Mouse (Mus musculus) embryonic facial prominence, embryonic 13.5 days (tissue): ENCODE results near the gene Aph1a. TPM values are rescaled to one million over a fixed set of nuclear protein-coding genes. Genes with fewer than 3 reads are reported as not detected.

ENCODE experiments used
- ATAC-seq: fragments of 200-750 bp; cut with Nextera tagmentation; 2 replicates; pipeline ENCODE4 v1.8.0; 2017; ENCODE audit warnings: low read depth; ENCODE audit not compliant: insufficient number of reproducible peaks, insufficient read depth, low FRiP score, low TSS enrichment
- H3K27ac ChIP-seq: fragments of 300-500 bp; sonication (generic); 2 replicates; pipeline ENCODE4 v1.5.1; 2015; ENCODE audit warnings: moderate library complexity, mild to moderate bottlenecking, inconsistent platforms
- H3K27me3 ChIP-seq: fragments of 300-500 bp; sonication (generic); 2 replicates; pipeline ENCODE4 v1.6.1; 2015; ENCODE audit warnings: mild to moderate bottlenecking, inconsistent platforms
- H3K36me3 ChIP-seq: fragments of 300-500 bp; sonication (generic); 2 replicates; pipeline ENCODE4 v1.6.1; 2015; ENCODE audit warnings: mild to moderate bottlenecking, inconsistent platforms
- H3K4me1 ChIP-seq: fragments of 300-500 bp; sonication (generic); 2 replicates; pipeline ENCODE4 v1.6.1; 2015; ENCODE audit warnings: inconsistent platforms
- H3K4me2 ChIP-seq: fragments of 300-500 bp; sonication (generic); 2 replicates; pipeline ENCODE4 v1.6.1; 2015; ENCODE audit warnings: moderate library complexity, mild to moderate bottlenecking, inconsistent platforms
- H3K4me3 ChIP-seq: fragments of 300-500 bp; sonication (generic); 2 replicates; pipeline ENCODE4 v1.5.1; 2015; ENCODE audit warnings: mild to moderate bottlenecking, inconsistent platforms
- H3K9ac ChIP-seq: fragments of 300-500 bp; sonication (generic); 2 replicates; pipeline ENCODE4 v1.6.1; 2015; ENCODE audit warnings: mild to moderate bottlenecking, inconsistent platforms
- H3K9me3 ChIP-seq: fragments of 300-500 bp; sonication (generic); 2 replicates; pipeline ENCODE4 v1.6.1; 2016; ENCODE audit warnings: inconsistent platforms
- WGBS: fragments of 180-500 bp; shearing (Covaris S2); methylation state at CpG from one replicate; pipeline ENCODE4 v1.1.7; 2015; ENCODE audit warnings: mixed read lengths; 5-methylcytosine and 5-hydroxymethylcytosine counted together
- polyA plus RNA-seq: library from polyadenylated mRNA; unstranded; fragments of >200 nt; fragmentation: Nextera tagmentation; extraction: Ambion mirVana; gene quantifications from 2 replicates; pipeline ENCODE4 v1.2.1, GENCODE M21; 2015

Gene Aph1a
- polyA plus RNA-seq, 1 experiment from 2014 or later, result 29.6 TPM

GRCm38 (mm10) chr3:95924185-95924584, 30.4 kb downstream of the Aph1a start:
- ATAC-seq, result no peak
- H3K4me3 ChIP-seq, result no peak overlapping the region
- H3K27ac ChIP-seq, result no peak overlapping the region
- no peak overlapping the region for H3K4me2 ChIP-seq
- no peaks in the 10 kb centered on the region for H3K4me1 ChIP-seq
- no peaks in the 10 kb centered on the region for H3K9me3 ChIP-seq
- no peaks in the 10 kb centered on the region for H3K27me3 ChIP-seq
- 73% methylated on average over 4 of the region's 4 CpGs for WGBS
- H3K36me3 ChIP-seq, result no peaks in the 10 kb centered on the region
- H3K9ac ChIP-seq, result no peak overlapping the region

GRCm38 (mm10) chr3:95925087-95925486, 31.3 kb downstream of the Aph1a start:
- WGBS, result 50% methylated on average over 5 of the region's 5 CpGs
- H3K9ac ChIP-seq, result no peak overlapping the region
- no peaks in the 10 kb centered on the region for H3K36me3 ChIP-seq
- no peaks in the 10 kb centered on the region for H3K27me3 ChIP-seq
- no peaks in the 10 kb centered on the region for H3K4me1 ChIP-seq
- no peak for ATAC-seq
- H3K4me3 ChIP-seq, result no peak overlapping the region
- H3K9me3 ChIP-seq, result no peaks in the 10 kb centered on the region
- H3K4me2 ChIP-seq, result no peak overlapping the region
- no peak overlapping the region for H3K27ac ChIP-seq

DNA sequence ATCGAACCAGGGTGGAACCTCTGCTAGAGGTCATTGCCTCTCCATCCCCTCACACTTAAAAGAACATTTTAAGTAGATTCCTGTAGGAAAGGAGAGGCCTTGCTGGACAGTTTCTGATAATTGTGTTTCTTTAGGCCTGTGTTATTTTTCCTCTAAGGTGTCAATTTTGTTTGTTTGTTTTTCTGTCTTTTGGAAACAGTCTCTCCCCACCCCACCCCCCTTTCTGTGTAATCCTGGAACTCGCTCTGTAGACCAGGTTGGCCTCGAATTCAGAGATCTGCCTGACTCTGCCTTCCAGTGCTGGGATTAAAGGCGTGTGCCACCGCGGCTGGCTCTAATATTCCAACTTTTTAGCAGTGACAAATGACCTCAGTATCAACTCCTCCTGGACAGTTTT, 34.5 kb downstream of the Aph1a start:
- 74% methylated on average over 6 of the region's 6 CpGs for WGBS
- Histone ChIP-seq H3K9me3 (no peaks in the 10 kb centered on the region), H3K36me3 (peaks cover under 1% of the 10 kb centered on the region; the same call in 1 of the 2 replicates), H3K4me2 (peak overlapping the region; percentile 60), H3K27me3 (no peaks in the 10 kb centered on the region), H3K27ac (peak overlapping the region; percentile 94), H3K9ac (peak overlapping the region; percentile 56), H3K4me1 (peaks cover 17% of the 10 kb centered on the region), H3K4me3 (peak overlapping the region; percentile 90)
- ATAC-seq, result no peak

GRCm38 (mm10) chr3:95928658-95929503, 35.1 kb downstream of the Aph1a start, which contains the start of gene Anp32e:
Gene Anp32e, plus strand, starts transcription at chr3:95929246.
- peak; percentile 100 for ATAC-seq
- WGBS, result under 1% methylated on average over 49 of the region's 49 CpGs

GRCm38 (mm10) chr3:95929581-95930470, 36.1 kb downstream of the Aph1a start:
- peak overlapping the region; percentile 98 for H3K9ac ChIP-seq
- peaks cover 16% of the 10 kb centered on the region for H3K36me3 ChIP-seq
- no peaks in the 10 kb centered on the region for H3K9me3 ChIP-seq
- peak overlapping the region; percentile 60 for H3K4me2 ChIP-seq
- peaks cover 17% of the 10 kb centered on the region for H3K4me1 ChIP-seq
- under 1% methylated on average over 104 of the region's 105 CpGs for WGBS
- peak; percentile 56; the same call in 1 of the 2 replicates for ATAC-seq
- peak overlapping the region; percentile 90 for H3K4me3 ChIP-seq
- peak overlapping the region; percentile 94 for H3K27ac ChIP-seq
- no peaks in the 10 kb centered on the region for H3K27me3 ChIP-seq

More at GRCm38 (mm10) chr3:95928658-95929503, 35.1 kb downstream of the Aph1a start, which contains the start of gene Anp32e:
- H3K27me3 ChIP-seq, result no peaks in the 10 kb centered on the region
- peak within 1 kb of the TSS; percentile 98 for H3K9ac ChIP-seq
- H3K4me1 ChIP-seq, result peaks cover 17% of the 10 kb centered on the region
- no peaks in the 10 kb centered on the region for H3K9me3 ChIP-seq
- peak within 1 kb of the TSS; percentile 60 for H3K4me2 ChIP-seq
- H3K36me3 ChIP-seq, result peaks cover 7% of the 10 kb centered on the region
- peak within 1 kb of the TSS; percentile 90 for H3K4me3 ChIP-seq
- peak within 1 kb of the TSS; percentile 94 for H3K27ac ChIP-seq

- peak overlapping the region; percentile 94 for H3K27ac ChIP-seq
- peak overlapping the region; percentile 60 for H3K4me2 ChIP-seq
- ATAC-seq, result no peak
- H3K4me3 ChIP-seq, result peak overlapping the region; percentile 90
- peaks cover 17% of the 10 kb centered on the region for H3K4me1 ChIP-seq
- under 1% methylated on average over 5 of the region's 5 CpGs for WGBS
- peak overlapping the region; percentile 98 for H3K9ac ChIP-seq
- peaks cover 22% of the 10 kb centered on the region for H3K36me3 ChIP-seq
- H3K27me3 ChIP-seq, result no peaks in the 10 kb centered on the region
- H3K9me3 ChIP-seq, result no peaks in the 10 kb centered on the region
Observed at GRCm38 (mm10) chr3:95930471-95930789, 36.7 kb downstream of the Aph1a start.

- Histone ChIP-seq H3K9ac (no peak overlapping the region), H3K36me3 (peaks cover 27% of the 10 kb centered on the region), H3K27me3 (no peaks in the 10 kb centered on the region), H3K27ac (no peak overlapping the region), H3K4me3 (no peak overlapping the region), H3K4me2 (0 out of 2 replicates have a peak overlapping the region, but pooled peaks have one; percentile 3), H3K4me1 (peaks cover 17% of the 10 kb centered on the region), H3K9me3 (no peaks in the 10 kb centered on the region)
- no peak for ATAC-seq
- WGBS, result 84% methylated on average over 1 of the region's 1 CpGs
Observed at GRCm38 (mm10) chr3:95931471-95931870, 37.7 kb downstream of the Aph1a start.

- WGBS, result 38% methylated on average over 1 of the region's 1 CpGs
- no peak overlapping the region for H3K27ac ChIP-seq
- H3K9me3 ChIP-seq, result no peaks in the 10 kb centered on the region
- H3K27me3 ChIP-seq, result no peaks in the 10 kb centered on the region
- H3K4me2 ChIP-seq, result no peak overlapping the region
- H3K4me1 ChIP-seq, result peaks cover 17% of the 10 kb centered on the region
- peaks cover 34% of the 10 kb centered on the region for H3K36me3 ChIP-seq
- no peak overlapping the region for H3K4me3 ChIP-seq
- no peak for ATAC-seq
- 0 out of 2 replicates have a peak overlapping the region, but pooled peaks have one; percentile 40 for H3K9ac ChIP-seq
Observed at GRCm38 (mm10) chr3:95932157-95932556, 38.4 kb downstream of the Aph1a start.

GRCm38 (mm10) chr3:95932566-95932965, 38.8 kb downstream of the Aph1a start:
- Histone ChIP-seq H3K4me1 (peaks cover 17% of the 10 kb centered on the region), H3K36me3 (peaks cover 38% of the 10 kb centered on the region), H3K27ac (no peak overlapping the region), H3K27me3 (no peaks in the 10 kb centered on the region), H3K9ac (0 out of 2 replicates have a peak overlapping the region, but pooled peaks have one; percentile 40), H3K4me2 (no peak overlapping the region), H3K4me3 (no peak overlapping the region), H3K9me3 (no peaks in the 10 kb centered on the region)
- no peak for ATAC-seq
- WGBS, result 92% methylated on average over 7 of the region's 7 CpGs

- H3K4me2 ChIP-seq, result no peak overlapping the region
- WGBS, result 93% methylated on average over 7 of the region's 7 CpGs
- ATAC-seq, result no peak
- no peak overlapping the region for H3K9ac ChIP-seq
- H3K4me3 ChIP-seq, result no peak overlapping the region
- no peaks in the 10 kb centered on the region for H3K9me3 ChIP-seq
- peaks cover 45% of the 10 kb centered on the region for H3K36me3 ChIP-seq
- H3K27ac ChIP-seq, result no peak overlapping the region
- H3K27me3 ChIP-seq, result no peaks in the 10 kb centered on the region
- peaks cover 17% of the 10 kb centered on the region for H3K4me1 ChIP-seq
Observed at GRCm38 (mm10) chr3:95933111-95933750, 39.5 kb downstream of the Aph1a start.

DNA sequence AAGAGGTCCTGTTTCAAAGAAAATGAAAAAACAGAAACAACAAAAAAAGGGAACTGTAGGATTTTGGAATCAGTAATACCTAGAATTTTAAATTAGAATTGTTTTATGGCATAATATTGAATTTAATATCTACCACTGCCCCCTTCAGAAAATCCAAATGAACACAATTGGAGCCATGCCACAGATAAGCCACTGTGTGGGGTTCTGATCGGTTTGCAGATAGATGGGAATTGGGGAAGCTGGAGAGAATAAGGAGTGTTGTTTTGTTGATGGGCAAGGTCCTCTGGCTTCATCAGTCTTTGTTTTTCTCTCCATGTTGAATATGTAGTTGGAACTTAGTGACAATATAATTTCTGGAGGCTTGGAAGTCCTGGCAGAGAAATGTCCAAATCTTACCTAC, 40.7 kb downstream of the Aph1a start:
- peaks cover 57% of the 10 kb centered on the region for H3K36me3 ChIP-seq
- ATAC-seq, result no peak
- H3K4me2 ChIP-seq, result no peak overlapping the region
- no peaks in the 10 kb centered on the region for H3K27me3 ChIP-seq
- H3K4me3 ChIP-seq, result no peak overlapping the region
- H3K9me3 ChIP-seq, result no peaks in the 10 kb centered on the region
- no peak overlapping the region for H3K27ac ChIP-seq
- H3K4me1 ChIP-seq, result peaks cover 17% of the 10 kb centered on the region
- H3K9ac ChIP-seq, result no peak overlapping the region
- 95% methylated on average over 1 of the region's 1 CpGs for WGBS
